Mouse (Mus musculus): Measurements from ENCODE around the gene Pltp.
"Not testable (repeated sequence)": the region's sequence is repeated elsewhere in the genome, so short reads cannot be mapped to it uniquely, and the experiment has no call there.

Pltp gene

DNA sequence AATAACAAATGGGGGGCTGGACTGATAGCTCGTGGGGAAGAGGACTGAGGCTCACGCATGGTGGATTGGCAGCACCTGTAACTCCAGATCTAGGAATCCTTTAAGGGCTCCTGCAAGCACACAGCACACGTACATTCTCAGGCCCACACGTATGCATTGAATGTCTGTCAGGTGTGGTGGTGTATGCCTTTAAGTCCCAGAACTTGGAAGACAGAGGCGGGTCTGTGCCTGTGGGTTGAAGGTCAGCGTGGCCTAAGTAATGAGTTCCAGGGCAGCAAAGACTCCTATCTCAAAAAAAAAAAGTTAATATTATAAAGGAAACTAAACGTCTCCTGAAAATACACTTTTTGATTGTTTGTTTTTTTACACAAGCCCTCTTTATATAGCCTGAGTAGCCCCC lies 50.9 kb downstream of the Pltp start:
- no peak for DNase-seq (ENCODE audit: low spot score in 2 of 2)

- DNase-seq (ENCODE audit: low spot score in 2 of 2), result no peak
These were observed 52.2 kb downstream of the Pltp start for GRCm38 (mm10) chr2:164805332-164805718.

DNA sequence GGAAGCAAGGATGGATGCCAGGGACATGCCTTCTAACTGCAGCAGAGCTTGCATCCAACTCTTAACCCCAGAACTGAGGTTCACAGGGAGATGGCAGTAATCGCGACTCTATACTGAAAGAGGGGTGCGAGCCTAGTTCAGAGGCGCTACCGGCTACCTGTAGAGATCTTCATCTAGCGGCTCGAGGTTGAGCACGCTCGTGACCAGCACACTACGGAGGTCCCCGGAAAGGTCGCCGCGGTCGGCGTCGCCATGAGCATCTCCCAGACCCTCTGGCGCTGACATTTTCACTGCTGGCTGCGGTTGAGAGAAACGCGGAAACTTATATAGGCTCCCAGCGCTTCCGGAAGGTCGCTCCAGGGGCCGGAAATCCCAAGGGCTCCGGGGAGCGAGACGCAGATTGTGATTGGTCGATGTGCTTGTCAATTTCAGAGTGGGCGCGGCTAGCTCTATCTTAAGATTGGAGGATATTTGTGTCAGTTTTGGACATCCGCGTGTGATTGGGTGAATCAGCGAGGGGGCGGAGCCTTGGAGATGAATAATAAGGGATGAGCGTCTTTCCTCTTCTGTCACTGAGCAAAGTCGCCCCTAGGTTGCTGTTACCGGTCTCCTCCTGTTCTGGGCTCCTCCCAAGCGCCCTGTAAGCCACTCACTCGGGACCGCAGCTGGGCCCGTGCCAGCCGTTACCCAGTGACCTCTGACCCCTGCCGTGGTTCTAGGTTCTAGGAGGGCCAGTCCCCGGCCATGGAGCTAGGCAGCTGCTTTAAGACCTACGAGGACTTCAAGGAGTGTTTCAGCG lies 52.8 kb downstream of the Pltp start, which contains the start of the genes Acot8 and Zswim3:
TSS of gene Acot8 (minus strand) at position 350 of the 799 bp plus-strand sequence.
TSS of gene Zswim3 (plus strand) at position 566 of the 799 bp plus-strand sequence.
- peak; percentile 96 to 99 for DNase-seq (ENCODE audit: low spot score in 2 of 2)

DNA sequence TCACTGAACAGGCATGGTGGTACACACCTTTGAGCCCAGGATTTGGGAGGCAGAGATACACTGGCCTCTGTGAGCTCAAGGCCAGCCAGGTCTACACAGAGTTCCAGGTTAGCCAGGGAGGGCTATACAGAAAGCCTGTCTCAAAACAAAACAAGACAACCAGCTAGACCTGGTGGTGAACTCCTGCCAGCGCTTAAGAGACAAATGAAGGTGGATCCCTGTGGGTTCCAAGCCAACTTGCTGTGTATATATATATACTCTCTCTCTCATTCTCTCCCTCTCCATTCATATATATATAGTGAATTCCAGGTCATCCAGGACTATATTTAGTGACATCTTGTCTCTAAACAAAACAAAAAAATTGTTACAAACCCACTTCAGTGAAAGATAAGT lies 53.6 kb downstream of the Pltp start:
- DNase-seq (ENCODE audit: low spot score in 2 of 2), result no peak

DNA sequence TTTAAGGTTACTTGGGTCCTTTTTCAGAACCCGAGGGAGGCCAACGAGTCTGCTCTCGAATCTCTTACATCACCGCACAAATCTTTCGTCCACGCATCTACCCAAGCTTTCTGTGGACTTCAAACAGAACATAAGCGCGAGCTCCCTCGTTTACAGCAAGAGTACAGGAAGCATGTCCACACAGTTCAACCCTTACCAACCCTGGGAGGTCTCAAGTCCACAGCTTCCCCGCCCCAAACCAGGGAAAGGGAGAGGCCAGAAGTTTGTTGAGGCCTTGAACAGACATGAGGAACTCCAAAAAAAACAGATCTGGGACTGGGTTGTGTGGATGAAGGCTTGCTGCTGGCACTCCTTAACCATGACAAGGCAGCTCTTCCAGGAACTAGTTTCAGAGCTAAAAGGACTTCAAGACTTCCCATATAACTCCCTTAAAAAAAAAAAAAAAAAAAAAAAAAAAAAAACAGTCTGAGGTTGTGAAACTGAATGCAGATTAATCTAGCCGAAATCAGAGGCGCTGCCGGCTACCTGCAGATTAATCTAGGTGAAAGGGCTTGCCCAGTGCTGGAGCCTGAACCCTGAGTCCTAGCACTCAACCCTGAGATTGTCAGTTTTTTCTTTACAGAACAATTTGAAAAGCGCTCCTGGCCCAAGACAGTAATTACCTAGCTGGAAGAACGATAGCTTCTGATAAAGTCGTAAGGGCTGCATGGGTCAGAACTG lies 54.1 kb downstream of the Pltp start:
- no peak for DNase-seq (ENCODE audit: low spot score in 2 of 2)

DNA sequence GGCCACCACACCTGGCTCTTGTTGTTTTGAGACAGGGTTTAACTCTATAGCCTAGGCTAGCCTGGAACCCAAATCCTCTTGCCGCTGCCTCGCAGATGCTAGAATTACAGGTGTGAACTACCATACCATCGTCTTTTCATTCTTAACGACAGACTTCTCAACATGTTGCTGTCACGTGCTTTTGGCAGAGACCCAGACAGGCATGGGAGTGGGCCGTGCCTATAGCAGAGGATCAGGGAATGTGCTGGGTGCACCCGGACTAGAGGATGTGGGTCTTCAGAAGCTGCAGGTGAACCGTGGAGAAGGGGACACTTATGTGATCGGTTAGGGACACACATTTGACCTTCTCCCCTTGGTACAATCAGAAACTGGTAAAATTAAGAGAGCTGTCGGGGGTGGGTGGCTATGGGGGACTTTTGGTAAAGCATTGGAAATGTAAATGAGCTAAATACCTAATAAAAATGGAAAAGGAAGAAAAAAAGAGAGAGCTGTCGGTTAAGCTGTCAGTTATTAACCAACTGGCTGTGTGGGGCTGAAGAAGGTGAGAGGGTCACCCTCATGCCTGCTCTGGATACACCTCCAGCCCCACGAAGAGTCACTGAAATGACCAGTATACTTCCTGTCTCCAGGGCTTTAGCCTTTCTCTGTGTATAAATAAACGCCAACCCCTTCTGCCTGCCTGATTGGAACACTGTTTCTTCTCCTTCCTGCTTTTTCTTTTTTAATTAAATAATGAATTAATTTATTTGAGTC lies 57.1 kb downstream of the Pltp start:
- no peak for DNase-seq (ENCODE audit: low spot score in 2 of 2)

DNA sequence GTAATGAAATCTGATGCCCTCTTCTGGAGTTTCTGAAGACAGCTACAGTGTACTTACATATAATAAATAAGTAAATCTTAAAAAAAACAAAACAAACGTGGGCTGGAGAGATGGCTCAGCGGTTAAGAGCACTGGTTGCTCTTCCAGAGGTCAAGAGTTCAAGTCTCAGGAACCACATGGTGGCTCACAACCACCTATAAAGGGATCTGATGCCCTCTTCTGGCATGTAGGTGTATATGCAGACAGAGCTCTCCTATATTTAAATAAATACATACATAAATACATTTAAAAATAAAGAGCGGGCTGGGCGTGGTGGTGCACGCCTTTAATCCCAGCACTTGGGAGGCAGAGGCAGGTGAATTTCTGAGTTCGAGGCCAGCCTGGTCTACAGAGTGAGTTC lies 59.0 kb downstream of the Pltp start:
- DNase-seq (ENCODE audit: low spot score in 2 of 2), result not testable (repeated sequence)

DNA sequence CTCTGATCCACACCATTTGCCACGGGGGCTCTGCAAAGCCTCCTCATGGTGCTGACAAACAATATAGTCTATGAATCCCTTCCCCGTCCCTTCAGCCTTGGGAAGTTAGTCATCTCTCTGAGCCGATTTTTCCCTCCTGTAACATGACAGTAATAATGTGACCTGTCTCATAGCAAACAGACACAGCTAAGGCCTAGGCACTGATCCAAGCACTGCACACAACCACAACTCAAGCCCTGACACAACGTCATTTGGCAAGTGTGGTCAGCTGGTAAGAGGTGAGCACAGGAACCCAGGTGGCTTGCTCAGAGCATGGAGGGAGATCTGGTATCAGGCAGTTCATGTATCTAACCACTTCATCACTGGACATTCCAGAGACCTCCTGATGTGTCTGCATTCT lies 61.6 kb downstream of the Pltp start:
- DNase-seq (ENCODE audit: low spot score in 2 of 2), result no peak

DNA sequence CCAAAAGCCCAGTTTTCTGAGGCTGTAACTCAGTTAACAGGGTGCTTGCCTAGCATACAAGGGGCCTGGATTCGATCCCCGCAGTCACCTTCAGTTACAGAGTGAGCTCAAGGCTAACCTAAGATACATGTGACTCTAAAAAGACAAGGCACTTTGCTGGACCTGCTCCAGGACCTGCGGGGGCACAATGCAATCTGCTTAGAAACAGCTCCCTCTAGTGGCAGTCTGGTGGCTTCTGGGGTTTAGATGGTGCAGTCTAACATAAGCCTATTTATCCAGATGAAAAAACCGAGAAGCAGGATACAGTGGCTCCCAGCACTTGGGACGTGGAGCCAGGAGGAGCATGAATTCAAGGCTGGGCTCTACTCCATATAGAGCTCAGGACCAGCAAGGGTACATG lies 63.2 kb downstream of the Pltp start:
- DNase-seq (ENCODE audit: low spot score in 2 of 2), result peak in 1 of 2 experiments; percentile 45

GRCm38 (mm10) chr2:164793772-164794171 lies 63.7 kb downstream of the Pltp start:
- DNase-seq (ENCODE audit: low spot score in 2 of 2), result no peak

DNA sequence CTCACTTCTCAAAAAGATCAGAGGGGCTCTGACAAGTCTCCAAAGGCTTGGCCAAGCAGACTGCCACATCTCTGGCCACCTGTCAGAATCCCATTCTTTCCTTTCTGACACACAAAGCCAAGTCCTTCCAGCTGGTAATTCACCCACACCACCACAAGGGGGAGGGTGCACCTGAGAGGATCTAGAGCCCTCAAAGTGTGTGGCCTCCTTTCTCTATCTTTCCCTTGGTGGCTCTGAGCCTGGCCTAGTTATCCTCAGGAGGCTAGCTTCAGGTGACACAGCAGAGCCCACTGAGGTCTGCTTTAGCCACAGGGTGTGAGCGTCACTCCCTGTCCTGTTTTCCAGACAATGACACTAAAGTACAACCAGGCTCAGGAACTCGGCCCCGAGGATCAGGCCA lies 64.3 kb downstream of the Pltp start:
- DNase-seq (ENCODE audit: low spot score in 2 of 2), result no peak

GRCm38 (mm10) chr2:164792400-164793190 lies 64.9 kb downstream of the Pltp start:
- no peak for DNase-seq (ENCODE audit: low spot score in 2 of 2)

DNA sequence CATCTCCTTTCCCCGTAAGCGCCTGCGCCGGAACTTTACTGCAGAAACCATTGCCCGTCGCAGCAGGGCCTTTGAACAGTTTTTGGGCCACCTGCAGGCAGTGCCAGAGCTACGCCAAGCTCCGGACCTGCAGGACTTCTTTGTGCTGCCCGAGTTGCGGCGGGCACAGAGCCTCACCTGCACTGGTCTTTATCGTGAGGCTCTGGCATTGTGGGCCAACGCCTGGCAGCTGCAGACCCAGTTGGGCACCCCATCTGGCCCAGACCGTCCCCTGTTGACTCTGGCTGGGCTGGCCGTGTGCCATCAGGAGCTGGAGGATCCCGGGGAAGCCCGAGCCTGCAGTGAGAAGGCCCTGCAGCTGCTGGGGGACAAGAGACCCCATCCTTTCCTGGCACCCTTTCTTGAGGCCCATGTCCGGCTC lies 65.7 kb downstream of the Pltp start:
- no peak for DNase-seq (ENCODE audit: low spot score in 2 of 2)

DNA sequence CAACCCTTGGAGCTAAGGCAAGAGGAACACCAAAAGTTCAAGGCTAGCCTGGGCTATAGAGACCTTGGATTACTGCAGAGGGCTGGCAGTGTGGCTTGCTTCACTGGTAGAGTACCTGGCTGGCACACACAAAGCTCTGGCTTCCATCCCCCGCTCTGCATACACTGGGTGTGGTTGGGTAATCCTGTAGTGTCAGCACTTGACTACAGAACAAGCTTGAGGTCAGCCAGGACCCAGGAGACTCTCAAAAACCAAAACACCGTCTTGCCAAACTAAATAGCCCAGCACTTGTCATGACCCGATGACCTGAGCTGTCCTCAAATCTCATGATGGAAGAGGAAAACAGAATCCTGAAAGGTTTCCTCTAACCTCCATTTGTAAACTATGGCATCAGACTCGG lies 67.1 kb downstream of the Pltp start:
- no peak for DNase-seq (ENCODE audit: low spot score in 2 of 2)
